ENCODE assay signal across 18 mouse cellular contexts in the genomic region with DNA sequence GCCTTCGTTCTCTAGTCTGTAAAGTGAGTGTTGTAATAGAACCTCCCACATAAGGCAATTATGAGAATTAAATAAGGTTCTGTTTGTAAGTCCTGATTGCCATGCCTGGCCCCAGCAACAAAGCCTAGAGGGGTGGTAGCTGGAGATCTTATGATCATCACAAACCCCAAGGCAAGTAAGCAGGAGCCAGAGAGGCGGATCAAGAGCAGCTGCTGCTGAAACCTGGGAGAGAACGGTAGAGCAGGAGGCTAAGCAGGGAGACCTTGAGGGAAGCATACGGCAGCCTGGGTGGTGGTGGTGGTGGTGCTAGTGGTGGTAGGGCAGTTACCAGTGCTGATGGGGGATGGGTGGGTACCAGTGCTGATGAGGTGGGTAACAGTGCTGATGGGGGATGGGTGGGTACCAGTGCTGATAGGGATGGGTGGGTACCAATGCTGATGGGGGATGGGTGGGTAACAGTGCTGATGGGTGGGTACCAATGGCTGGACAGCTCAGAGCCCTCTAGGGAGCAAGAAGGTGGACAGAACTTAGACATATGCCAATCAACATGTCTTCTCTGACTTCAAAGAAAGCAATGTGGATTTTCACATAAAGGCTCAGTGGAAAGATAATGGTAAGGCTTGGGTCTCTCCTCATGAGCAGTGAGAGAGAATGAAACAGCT. TPM values are rescaled to one million over a fixed set of nuclear protein-coding genes. Genes with fewer than 3 reads are reported as not detected.
A peak's percentile ranks its signal among the peaks of the same experiment; 100 is the strongest.
DNase-seq lines count a peak whose midpoint lies in the region; ATAC-seq and TF ChIP-seq lines count a peak whose summit lies in the region.
"Had no signal": no experiment of that assay in that cellular context is flagged by ENCODE, and none has a peak within 500 bp of the region (broad histone marks: within the 10 kb centered on the region; RNA-seq: fewer than 3 reads in every experiment).

No protein-coding gene starts in this region.

- H3K36me3 ChIP-seq in forebrain, embryonic 16.5 days (ENCODE audit: control insufficient read depth, insufficient read depth) = no peaks in the 10 kb centered on the region
- H3K36me3 ChIP-seq in forebrain, embryonic 13.5 days (ENCODE audit: poor library complexity, severe bottlenecking) = no peaks in the 10 kb centered on the region
- no peaks in the 10 kb centered on the region for H3K36me3 ChIP-seq in midbrain, embryonic 11.5 days (ENCODE audit: control insufficient read depth, insufficient read depth, low read length)
- H3K36me3 ChIP-seq in midbrain, embryonic 16.5 days (ENCODE audit: control insufficient read depth, insufficient read depth, low read length) = no peaks in the 10 kb centered on the region
- H3K36me3 ChIP-seq in liver, embryonic 14.5 days (replicated peaks; ENCODE audit: control insufficient read depth, insufficient read depth, low read depth) = no peaks in the 10 kb centered on the region
- H3K36me3 ChIP-seq: hindbrain, embryonic 10.5 days; stomach, embryonic 15.5 days had no signal

- no peaks in the 10 kb centered on the region for H3K9me3 ChIP-seq in forebrain, embryonic 16.5 days (ENCODE audit: control insufficient read depth, low read length)
- H3K9me3 ChIP-seq in forebrain, embryonic 13.5 days (replicated peaks) = 0 out of 2 replicates have a peak, but pooled peaks cover 3% of the 10 kb centered on the region
- no peaks in the 10 kb centered on the region for H3K9me3 ChIP-seq in midbrain, embryonic 11.5 days (ENCODE audit: control insufficient read depth, low read length)
- H3K9me3 ChIP-seq in midbrain, embryonic 16.5 days (replicated peaks; ENCODE audit: control insufficient read depth, low read length, poor library complexity, severe bottlenecking) = no peaks in the 10 kb centered on the region
- no peaks in the 10 kb centered on the region for H3K9me3 ChIP-seq in liver, embryonic 14.5 days (ENCODE audit: control insufficient read depth, low read length)
- H3K9me3 ChIP-seq: hindbrain, embryonic 10.5 days; stomach, embryonic 15.5 days had no signal

- no peak overlapping the region for H3K27ac ChIP-seq in forebrain, embryonic 16.5 days (ENCODE audit: low read length)
- H3K27ac ChIP-seq in forebrain, embryonic 13.5 days = no peak overlapping the region
- H3K27ac ChIP-seq in midbrain, embryonic 11.5 days (ENCODE audit: low read depth, low read length) = no peak overlapping the region
- H3K27ac ChIP-seq in midbrain, embryonic 16.5 days (ENCODE audit: low read length) = no peak overlapping the region
- H3K27ac ChIP-seq in liver, embryonic 14.5 days = peak overlapping the region; percentile 94
- H3K27ac ChIP-seq: hindbrain, embryonic 10.5 days; stomach, embryonic 15.5 days had no signal

- H3K4me1 ChIP-seq in forebrain, embryonic 16.5 days (replicated peaks; ENCODE audit: control insufficient read depth, insufficient read depth, low read length) = peaks cover 9% of the 10 kb centered on the region
- H3K4me1 ChIP-seq in forebrain, embryonic 13.5 days = peaks cover 7% of the 10 kb centered on the region; the same call in 1 of the 2 replicates
- no peaks in the 10 kb centered on the region for H3K4me1 ChIP-seq in midbrain, embryonic 11.5 days (ENCODE audit: control insufficient read depth, insufficient read depth, low read length)
- peaks cover 5% of the 10 kb centered on the region for H3K4me1 ChIP-seq in midbrain, embryonic 16.5 days (ENCODE audit: control insufficient read depth, insufficient read depth, low read length)
- peaks cover 44 to 47% of the 10 kb centered on the region in 2 experiments for H3K4me1 ChIP-seq in liver, embryonic 14.5 days (replicated peaks; ENCODE audit: control insufficient read depth in 2 of 2, insufficient read depth in 2 of 2, low read length in 1 of 2)

- WGBS in forebrain, embryonic 16.5 days = 83% methylated on average over 4 of the region's 4 CpGs
- WGBS in forebrain, embryonic 13.5 days = 80% methylated on average over 4 of the region's 4 CpGs
- WGBS in midbrain, embryonic 11.5 days = 88% methylated on average over 4 of the region's 4 CpGs
- 81% methylated on average over 4 of the region's 4 CpGs for WGBS in midbrain, embryonic 16.5 days
- WGBS in liver, embryonic 14.5 days (ENCODE audit: insufficient replicate concordance) = 73% methylated on average over 4 of the region's 4 CpGs

- TF ChIP-seq CTCF in liver, embryonic 14.5 days (IDR thresholded peaks at IDR 0.05; ENCODE audit: low read depth) = no peak

- peak; percentile 51 for DNase-seq in midbrain, embryonic 11.5 days (ENCODE audit: low spot score, missing footprints)
- DNase-seq in liver, embryonic 14.5 days (ENCODE audit: low read depth in 3 of 3, low spot score in 3 of 3) = no peak

- ATAC-seq in forebrain, embryonic 16.5 days = 0 out of 2 replicates have a peak, but pooled peaks have one; percentile 1
- no peak; the same call in 1 of the 2 replicates for ATAC-seq in forebrain, embryonic 13.5 days
- 0 out of 2 replicates have a peak, but pooled peaks have one; percentile 33 for ATAC-seq in midbrain, embryonic 11.5 days (ENCODE audit: low FRiP score)
- ATAC-seq in midbrain, embryonic 16.5 days = no peak
- ATAC-seq in erythroblast, adult 5-6 weeks (replicated peaks; ENCODE audit: low FRiP score, poor library complexity, severe bottlenecking) = peak; percentile 8; the same call in 1 of the 2 replicates
- ATAC-seq in liver, embryonic 14.5 days (ENCODE audit: insufficient read depth) = peak; percentile 29
- no peak for ATAC-seq in frontal cortex, adult (ENCODE audit: low TSS enrichment)

- no peak overlapping the region for H3K9ac ChIP-seq in forebrain, embryonic 16.5 days (replicated peaks; ENCODE audit: low read depth, low read length)
- no peak overlapping the region for H3K9ac ChIP-seq in forebrain, embryonic 13.5 days
- no peak overlapping the region for H3K9ac ChIP-seq in midbrain, embryonic 11.5 days (ENCODE audit: low read length)
- H3K9ac ChIP-seq in midbrain, embryonic 16.5 days (ENCODE audit: low read depth, low read length) = no peak overlapping the region
- H3K9ac ChIP-seq in liver, embryonic 14.5 days (replicated peaks) = peak overlapping the region; percentile 44
- H3K9ac ChIP-seq: stomach, embryonic 15.5 days had no signal

- H3K27me3 ChIP-seq in forebrain, embryonic 16.5 days (replicated peaks; ENCODE audit: control insufficient read depth, insufficient read depth, low read length) = no peaks in the 10 kb centered on the region
- H3K27me3 ChIP-seq in forebrain, embryonic 13.5 days = no peaks in the 10 kb centered on the region
- H3K27me3 ChIP-seq in midbrain, embryonic 11.5 days (ENCODE audit: control insufficient read depth, insufficient read depth, low read length) = no peaks in the 10 kb centered on the region
- no peaks in the 10 kb centered on the region for H3K27me3 ChIP-seq in midbrain, embryonic 16.5 days (ENCODE audit: control insufficient read depth, insufficient read depth, low read depth, low read length)
- H3K27me3 ChIP-seq in liver, embryonic 14.5 days (ENCODE audit: control insufficient read depth, insufficient read depth, low read length) = no peaks in the 10 kb centered on the region
- H3K27me3 ChIP-seq: stomach, embryonic 15.5 days had no signal

- no peak overlapping the region for H3K4me3 ChIP-seq in forebrain, embryonic 16.5 days (replicated peaks; ENCODE audit: low read length)
- no peak overlapping the region for H3K4me3 ChIP-seq in forebrain, embryonic 13.5 days
- H3K4me3 ChIP-seq in midbrain, embryonic 11.5 days (ENCODE audit: low read depth, low read length) = no peak overlapping the region
- no peak overlapping the region for H3K4me3 ChIP-seq in midbrain, embryonic 16.5 days (ENCODE audit: low read depth, low read length)
- H3K4me3 ChIP-seq in liver, embryonic 14.5 days (ENCODE audit: insufficient read depth in 1 of 2, low read depth in 2 of 2, low read length in 2 of 2) = no peak overlapping the region
- H3K4me3 ChIP-seq: hindbrain, embryonic 10.5 days; stomach, embryonic 15.5 days had no signal

- no peak for TF ChIP-seq EP300 in liver, embryonic 14.5 days (IDR thresholded peaks at IDR 0.05; ENCODE audit: low read depth)

- H3K4me2 ChIP-seq in forebrain, embryonic 16.5 days (ENCODE audit: low read length) = no peak overlapping the region
- no peak overlapping the region for H3K4me2 ChIP-seq in forebrain, embryonic 13.5 days
- H3K4me2 ChIP-seq in midbrain, embryonic 11.5 days = no peak overlapping the region
- H3K4me2 ChIP-seq in midbrain, embryonic 16.5 days (ENCODE audit: low read length) = no peak overlapping the region
- H3K4me2 ChIP-seq in liver, embryonic 14.5 days (ENCODE audit: low read depth) = peak overlapping the region; percentile 60
- H3K4me2 ChIP-seq: stomach, embryonic 15.5 days had no signal

RNA-seq across cellular contexts. Expression of gene Erv3, which starts 32.4 kb away (rescaled TPM):
- not detected in 2 replicates for polyA plus RNA-seq in forebrain, embryonic 16.5 days (2015; fragmentation: Nextera tagmentation; extraction: Ambion mirVana)
- not detected in 2 replicates for polyA plus RNA-seq in forebrain, embryonic 13.5 days (2015; fragmentation: Nextera tagmentation; extraction: Ambion mirVana)
- not detected in 2 replicates for polyA plus RNA-seq in midbrain, embryonic 11.5 days (2014; fragmentation: Nextera tagmentation; extraction: Ambion mirVana)
- 0.06 TPM in 1 of 2 replicates, not detected in the other for polyA plus RNA-seq in midbrain, embryonic 16.5 days (2015; fragmentation: Nextera tagmentation; extraction: Ambion mirVana)
- not detected in 2 replicates for total RNA-seq in erythroblast, adult 5-6 weeks (2015; ENCODE audit: low replicate concordance)
- not detected in 2 replicates for total RNA-seq in erythroblast, adult 5-6 weeks (2017; ENCODE audit: low replicate concordance)
- 0.01 and 0.02 TPM in 2 replicates for polyA plus RNA-seq in liver, embryonic 14.5 days (2012; rRNA removed)
- polyA plus RNA-seq in liver, embryonic 14.5 days (2014; fragmentation: Nextera tagmentation; extraction: Ambion mirVana) = not detected in 2 replicates
- total RNA-seq: adrenal gland, postnatal 10 days; gastrocnemius, adult 18-20 months; granulocyte monocyte progenitor cell, adult 5-6 weeks; left cerebral cortex, postnatal 4 days; monocyte, adult 5-6 weeks; neutrophil, adult 5-6 weeks had no signal
- polyA plus RNA-seq: heart, embryonic 16.5 days; inflammation-experienced regulatory T-cells, adult 6 months; kidney, embryonic 14.5 days; stomach, embryonic 15.5 days had no signal

Comparison
In these comparisons a context has a peak if more than half of its experiments do, and no peak if none do; other contexts are left out.
1. ATAC-seq: peak in forebrain, embryonic 16.5 days (single experiment), midbrain, embryonic 11.5 days (single experiment), erythroblast, adult 5-6 weeks (single experiment) and liver, embryonic 14.5 days (single experiment); none in forebrain, embryonic 13.5 days (single experiment), midbrain, embryonic 16.5 days (single experiment) and frontal cortex, adult (single experiment).